Mouse (Mus musculus) forebrain, embryonic 12.5 days (tissue): ENCODE measurements around the gene Shroom4. TPM values are rescaled to one million over a fixed set of nuclear protein-coding genes. Genes with fewer than 3 reads are reported as not detected.

Experiments used
- ATAC-seq: fragments of 200-750 bp; cut with Nextera tagmentation; 2 replicates; pipeline ENCODE4 v1.8.0; 2017; ENCODE audit warnings: moderate TSS enrichment; ENCODE audit not compliant: low FRiP score
- H3K27ac ChIP-seq: fragments of 300-500 bp; sonication (generic); 2 replicates; pipeline ENCODE4 v1.5.1; 2016; ENCODE audit warnings: mild to moderate bottlenecking
- H3K27me3 ChIP-seq: fragments of 300-500 bp; sonication (generic); 2 replicates; pipeline ENCODE4 v1.6.1; 2016; ENCODE audit warnings: mild to moderate bottlenecking
- H3K36me3 ChIP-seq: fragments of 300-500 bp; sonication (generic); replicated peaks from 2 replicates; pipeline ENCODE4 v1.6.1; 2016; ENCODE audit warnings: mild to moderate bottlenecking
- H3K4me1 ChIP-seq: fragments of 300-500 bp; sonication (generic); 2 replicates; pipeline ENCODE4 v1.6.1; 2016
- H3K4me2 ChIP-seq: fragments of 300-500 bp; sonication (generic); 2 replicates; pipeline ENCODE4 v1.6.1; 2016; ENCODE audit warnings: mild to moderate bottlenecking, moderate library complexity
- H3K4me3 ChIP-seq: fragments of 300-500 bp; sonication (generic); replicated peaks from 2 replicates; pipeline ENCODE4 v1.5.1; 2016; ENCODE audit warnings: mild to moderate bottlenecking
- H3K9ac ChIP-seq: fragments of 300-500 bp; sonication (generic); 2 replicates; pipeline ENCODE4 v1.6.1; 2016; ENCODE audit warnings: mild to moderate bottlenecking
- H3K9me3 ChIP-seq: fragments of 300-500 bp; sonication (generic); 2 replicates; pipeline ENCODE4 v1.6.1; 2016
- WGBS: fragments of 180-500 bp; shearing (Covaris S2); methylation state at CpG from one replicate; pipeline ENCODE4 v1.1.7; 2016; 5-methylcytosine and 5-hydroxymethylcytosine counted together
- polyA plus RNA-seq: library from polyadenylated mRNA; unstranded; fragments of >200 nt; fragmentation: Nextera tagmentation; extraction: Ambion mirVana; gene quantifications from 2 replicates; pipeline ENCODE4 v1.2.1, GENCODE M21; 2016

Gene Shroom4
- polyA plus RNA-seq, 1 experiment from 2014 or later, result 3.6 TPM

DNA sequence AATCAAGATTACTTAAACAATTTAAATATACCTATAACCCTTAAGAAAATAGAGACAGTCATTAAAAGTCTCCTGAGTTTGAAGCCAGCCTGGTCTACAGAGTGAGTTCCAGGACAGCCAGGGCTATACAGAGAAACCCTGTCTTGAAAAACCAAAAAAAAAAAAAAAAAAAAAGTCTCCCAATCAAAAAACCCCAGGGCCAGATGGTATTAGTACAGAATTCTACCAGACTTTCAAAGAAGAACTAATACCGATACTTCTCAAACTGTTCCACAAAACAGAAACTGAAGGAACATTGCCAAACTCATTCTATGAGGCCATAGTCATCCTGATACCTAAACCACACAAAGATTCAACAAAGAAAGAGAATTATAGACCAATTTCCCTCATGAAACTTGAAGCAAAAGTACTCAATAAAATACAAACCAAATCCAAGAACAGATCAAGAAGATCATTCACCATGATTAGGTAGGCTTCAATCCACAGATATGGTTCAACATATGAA, 259.2 kb downstream of the Shroom4 start:
- no peaks in the 10 kb centered on the region for H3K4me1 ChIP-seq
- H3K9ac ChIP-seq, result no peak overlapping the region
- H3K27ac ChIP-seq, result no peak overlapping the region
- no peak overlapping the region for H3K4me2 ChIP-seq
- H3K4me3 ChIP-seq, result no peak overlapping the region
- ATAC-seq, result no peak
- H3K27me3 ChIP-seq, result no peaks in the 10 kb centered on the region
- no peaks in the 10 kb centered on the region for H3K9me3 ChIP-seq
- no peaks in the 10 kb centered on the region for H3K36me3 ChIP-seq
- 95% methylated on average over 1 of the region's 1 CpGs for WGBS

Other genes starting within 250 kb of the Shroom4 start
- gene Nudt10, start 226.8 kb upstream of the Shroom4 start, polyA plus RNA-seq, result 34.8 TPM in 2 replicates
- 0.10 TPM in 1 of 2 replicates, not detected in the other for gene Bmp15, start 79.1 kb upstream of the Shroom4 start, polyA plus RNA-seq